Mouse (Mus musculus): ENCODE results near the gene Ndnf. TPM values are rescaled to one million over a fixed set of nuclear protein-coding genes. Genes with fewer than 3 reads are reported as not detected.
A peak's percentile ranks its signal among the peaks of the same experiment; 100 is the strongest.

Gene Ndnf
- polyA plus RNA-seq (2012; ENCODE audit: insufficient read depth, insufficient read length, low replicate concordance, missing spikeins), result 29.9 TPM in 1 of 2 replicates, not detected in the other

DNA sequence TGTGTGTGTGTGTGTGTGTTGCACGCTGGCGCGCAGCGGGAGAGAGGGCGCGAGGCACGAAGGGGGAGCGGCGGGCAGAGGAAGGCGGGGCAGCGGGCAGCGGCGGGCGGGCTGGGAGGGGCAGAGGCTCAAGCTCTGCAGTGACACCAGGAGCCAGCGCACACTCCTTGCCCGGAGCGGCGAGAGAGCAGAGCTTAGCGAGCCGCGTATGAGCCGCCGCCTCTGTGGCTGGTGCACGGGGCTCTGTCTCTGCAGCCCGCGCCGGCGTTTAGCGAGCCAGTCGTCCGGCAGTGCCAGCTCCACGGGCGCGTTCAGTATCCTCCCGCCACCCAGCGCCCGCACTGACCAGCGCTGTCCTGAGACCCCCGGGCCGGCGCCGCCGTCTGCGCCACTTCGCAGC is at the start of gene Ndnf:
Ndnf (plus strand) TSS at position 140 of the 400 bp plus-strand sequence.
- peak within 1 kb of the TSS; percentile 57; the same call in 1 of the 2 replicates for H3K27ac ChIP-seq (ENCODE audit: insufficient read depth, low read depth, low read length)
- under 1% methylated on average over 36 of the region's 45 CpGs for whole genome bisulfite sequencing
- TF ChIP-seq CTCF (IDR thresholded peaks at IDR 0.05; ENCODE audit: insufficient read depth, low read depth, low read length) (no peak), POLR2A (IDR thresholded peaks at IDR 0.05; ENCODE audit: insufficient read depth, low read depth, low read length) (no peak; the same call in 1 of the 2 replicates)
- peak within 1 kb of the TSS; percentile 59 for H3K4me3 ChIP-seq (ENCODE audit: insufficient read depth, low read depth, low read length)
- peaks cover 18% of the 10 kb centered on the region for H3K4me1 ChIP-seq (ENCODE audit: control insufficient read depth, insufficient read depth, low read length)

DNA sequence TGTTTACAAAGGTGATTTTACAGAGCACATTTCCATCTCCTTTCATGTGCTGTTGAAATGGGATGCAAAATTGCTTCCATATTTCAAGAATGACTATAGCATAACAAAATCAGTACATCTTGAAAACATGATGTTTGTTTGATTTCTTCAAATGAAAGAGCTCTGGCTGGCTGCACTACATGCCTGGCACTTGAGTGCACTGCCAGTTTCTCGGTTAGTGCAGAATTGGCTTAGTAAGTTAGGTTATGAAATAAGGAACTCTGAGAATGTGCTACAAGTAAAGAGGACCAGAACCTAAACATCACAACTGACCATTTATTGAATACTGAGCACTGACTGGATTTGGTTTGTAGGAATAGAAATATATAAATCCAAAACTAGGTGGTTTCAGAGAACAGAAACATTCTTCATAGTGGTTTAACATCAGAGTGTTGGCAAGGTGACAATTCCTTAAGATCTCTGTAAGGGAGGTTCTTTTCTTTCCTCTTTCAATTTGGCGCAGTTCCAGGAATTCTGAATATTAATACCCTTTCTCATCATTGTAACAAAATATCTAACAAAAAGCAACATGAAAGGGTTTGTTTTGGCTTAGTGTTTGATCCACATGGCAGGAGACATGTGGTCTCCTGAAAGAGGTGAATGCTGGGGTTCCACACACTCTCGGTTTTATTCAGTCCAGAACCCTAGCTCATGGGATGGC is 48.2 kb upstream of the Ndnf start:
- WGBS, result 71% methylated on average over 3 of the region's 3 CpGs

DNA sequence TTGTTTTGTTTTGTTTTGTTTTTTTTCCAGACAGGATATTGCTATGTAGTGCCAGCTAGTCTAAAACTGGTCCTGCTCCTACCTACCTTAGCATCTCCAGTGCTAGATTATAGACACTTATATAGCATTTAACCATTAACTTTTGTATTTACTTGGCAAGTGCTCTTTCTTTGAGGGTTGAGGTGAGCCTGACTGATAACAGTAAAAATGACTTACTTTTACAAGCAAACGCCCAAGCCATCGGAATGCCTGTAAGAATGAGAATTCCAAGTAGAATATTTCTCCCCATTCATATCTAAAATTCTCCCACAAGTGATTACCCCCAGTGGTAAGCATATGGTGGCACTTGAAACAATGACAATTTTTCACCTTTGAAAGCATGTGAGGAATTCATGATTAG is 40.8 kb upstream of the Ndnf start:
- 93% methylated on average over 2 of the region's 2 CpGs for WGBS
- H3K4me1 ChIP-seq (ENCODE audit: control insufficient read depth, insufficient read depth, low read length), result no peaks in the 10 kb centered on the region
- no peak overlapping the region for H3K27ac ChIP-seq (ENCODE audit: insufficient read depth, low read depth, low read length)
- no peak for TF ChIP-seq POLR2A (IDR thresholded peaks at IDR 0.05; ENCODE audit: insufficient read depth, low read depth, low read length)
- no peak for TF ChIP-seq CTCF (IDR thresholded peaks at IDR 0.05; ENCODE audit: insufficient read depth, low read depth, low read length)
- no peak overlapping the region for H3K4me3 ChIP-seq (ENCODE audit: insufficient read depth, low read depth, low read length)

More for the DNA sequence above, 48.2 kb upstream of the Ndnf start:
- no peak overlapping the region for H3K4me3 ChIP-seq (ENCODE audit: insufficient read depth, low read depth, low read length)
- no peak overlapping the region for H3K27ac ChIP-seq (ENCODE audit: insufficient read depth, low read depth, low read length)
- H3K4me1 ChIP-seq (ENCODE audit: control insufficient read depth, insufficient read depth, low read length), result no peaks in the 10 kb centered on the region
- no peak for TF ChIP-seq CTCF (IDR thresholded peaks at IDR 0.05; ENCODE audit: insufficient read depth, low read depth, low read length)
- no peak for TF ChIP-seq POLR2A (IDR thresholded peaks at IDR 0.05; ENCODE audit: insufficient read depth, low read depth, low read length)

DNA sequence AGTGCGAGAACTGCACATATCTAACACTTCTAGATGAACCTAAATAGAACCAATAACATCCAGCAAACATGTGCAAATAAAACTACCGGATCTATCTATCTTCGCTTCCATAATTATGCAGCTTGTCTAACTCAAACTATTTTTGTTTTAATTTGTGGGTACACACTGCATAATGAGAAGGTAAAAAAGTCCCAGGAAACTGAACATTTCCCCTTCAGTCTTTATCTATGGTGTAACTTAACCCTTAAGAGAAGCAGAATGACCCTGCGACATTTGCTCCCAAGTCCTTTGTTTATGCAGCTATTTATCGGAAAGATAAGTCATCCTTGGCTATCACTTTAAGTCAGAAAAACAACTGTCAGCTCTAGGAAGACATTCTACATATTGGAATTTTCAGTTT is 39.2 kb upstream of the Ndnf start:
- TF ChIP-seq POLR2A (IDR thresholded peaks at IDR 0.05; ENCODE audit: insufficient read depth, low read depth, low read length) (no peak), CTCF (IDR thresholded peaks at IDR 0.05; ENCODE audit: insufficient read depth, low read depth, low read length) (no peak)
- no peak overlapping the region for H3K27ac ChIP-seq (ENCODE audit: insufficient read depth, low read depth, low read length)
- WGBS, result 66% methylated on average over 5 of the region's 5 CpGs
- H3K4me3 ChIP-seq (ENCODE audit: insufficient read depth, low read depth, low read length), result no peak overlapping the region
- H3K4me1 ChIP-seq (ENCODE audit: control insufficient read depth, insufficient read depth, low read length), result no peaks in the 10 kb centered on the region

DNA sequence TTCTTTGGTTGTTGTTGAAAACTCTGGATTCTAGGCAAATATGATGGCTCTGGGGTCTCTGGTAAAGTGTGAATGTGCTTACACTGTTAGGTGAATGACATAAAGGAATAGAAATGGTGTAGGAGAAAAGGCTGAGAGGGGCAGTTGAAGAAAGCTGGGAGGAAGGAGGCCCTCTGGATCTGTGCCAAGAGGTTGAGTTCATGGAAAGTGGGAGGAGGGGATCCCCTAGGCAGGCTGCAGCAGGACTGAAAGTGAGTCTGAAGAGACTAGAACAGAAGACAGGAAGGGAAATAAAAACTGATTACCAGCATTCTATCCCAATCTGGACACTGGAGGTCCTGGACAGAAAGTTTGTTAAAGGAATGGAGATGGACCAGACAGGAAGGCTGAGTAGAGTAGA is 29.0 kb upstream of the Ndnf start:
- Histone ChIP-seq H3K4me1 (ENCODE audit: control insufficient read depth, insufficient read depth, low read length) (no peaks in the 10 kb centered on the region), H3K27ac (ENCODE audit: insufficient read depth, low read depth, low read length) (no peak overlapping the region), H3K4me3 (ENCODE audit: insufficient read depth, low read depth, low read length) (no peak overlapping the region)
- TF ChIP-seq POLR2A (IDR thresholded peaks at IDR 0.05; ENCODE audit: insufficient read depth, low read depth, low read length), result no peak
- no peak for TF ChIP-seq CTCF (IDR thresholded peaks at IDR 0.05; ENCODE audit: insufficient read depth, low read depth, low read length)

DNA sequence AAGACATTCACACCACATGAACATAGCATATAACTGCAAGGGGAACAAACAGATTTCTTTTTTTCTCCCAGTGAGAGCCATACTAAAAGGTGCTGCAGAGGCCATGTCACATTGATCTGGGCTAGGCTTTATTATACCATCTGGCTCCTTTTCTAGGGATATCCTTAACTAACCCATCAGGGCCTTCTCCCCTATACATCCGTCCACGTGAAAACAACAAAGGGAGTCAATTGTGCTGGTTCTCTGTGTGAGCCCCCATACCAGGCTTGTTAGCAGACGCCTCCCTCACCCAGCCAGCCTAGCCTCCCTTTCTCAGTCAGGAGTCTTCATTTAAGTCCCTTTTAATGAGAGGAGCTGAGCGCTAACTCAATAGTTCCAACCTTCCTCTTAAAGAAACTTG is 27.3 kb upstream of the Ndnf start:
- no peaks in the 10 kb centered on the region for H3K4me1 ChIP-seq (ENCODE audit: control insufficient read depth, insufficient read depth, low read length)
- TF ChIP-seq CTCF (IDR thresholded peaks at IDR 0.05; ENCODE audit: insufficient read depth, low read depth, low read length) (no peak), POLR2A (IDR thresholded peaks at IDR 0.05; ENCODE audit: insufficient read depth, low read depth, low read length) (no peak)
- H3K4me3 ChIP-seq (ENCODE audit: insufficient read depth, low read depth, low read length), result no peak overlapping the region
- 37% methylated on average over 4 of the region's 4 CpGs for WGBS
- peak overlapping the region; percentile 21; the same call in 1 of the 2 replicates for H3K27ac ChIP-seq (ENCODE audit: insufficient read depth, low read depth, low read length)

DNA sequence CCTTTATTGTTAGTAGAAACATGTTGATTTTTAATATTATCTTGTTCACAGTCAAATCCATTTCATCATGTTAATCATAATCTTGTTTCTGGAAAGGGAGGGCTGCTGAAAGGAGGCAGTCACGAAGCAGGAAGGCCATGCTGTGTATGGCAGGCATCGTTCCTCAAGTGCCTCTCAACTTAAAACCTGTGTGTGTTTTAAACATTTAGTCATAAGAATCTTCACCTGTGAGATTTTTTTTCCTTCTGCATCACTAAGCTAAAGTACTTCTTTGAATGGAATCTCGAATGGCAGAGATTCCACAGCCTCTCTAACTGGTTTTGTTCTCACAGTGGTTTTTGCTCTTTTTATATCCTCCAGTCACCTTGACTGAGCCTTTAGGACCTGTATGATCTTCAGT is 25.0 kb upstream of the Ndnf start:
- WGBS, result 86% methylated on average over 3 of the region's 3 CpGs
- H3K4me1 ChIP-seq (ENCODE audit: control insufficient read depth, insufficient read depth, low read length), result no peaks in the 10 kb centered on the region
- no peak overlapping the region for H3K27ac ChIP-seq (ENCODE audit: insufficient read depth, low read depth, low read length)
- TF ChIP-seq CTCF (IDR thresholded peaks at IDR 0.05; ENCODE audit: insufficient read depth, low read depth, low read length) (no peak), POLR2A (IDR thresholded peaks at IDR 0.05; ENCODE audit: insufficient read depth, low read depth, low read length) (no peak)
- H3K4me3 ChIP-seq (ENCODE audit: insufficient read depth, low read depth, low read length), result no peak overlapping the region

DNA sequence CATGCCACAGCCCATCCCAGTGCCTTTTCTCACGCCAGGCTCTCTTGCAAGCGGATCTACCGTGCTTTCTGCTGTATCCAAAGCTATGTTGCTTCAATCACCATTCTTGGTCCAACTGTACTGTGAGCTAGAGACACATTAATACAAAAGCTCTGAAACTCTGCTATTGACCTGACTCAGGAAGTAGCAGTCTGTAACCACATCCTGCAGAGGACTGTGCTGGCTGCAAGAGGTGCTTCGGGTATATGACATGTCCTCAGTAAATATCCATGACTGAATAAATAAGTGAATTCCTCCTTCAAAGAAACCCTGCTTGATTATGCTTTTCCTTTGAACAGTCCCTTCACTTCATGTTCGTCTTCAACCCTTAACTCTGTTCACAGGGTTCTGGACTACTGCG is 23.7 kb upstream of the Ndnf start:
- Histone ChIP-seq H3K4me1 (ENCODE audit: control insufficient read depth, insufficient read depth, low read length) (no peaks in the 10 kb centered on the region), H3K27ac (ENCODE audit: insufficient read depth, low read depth, low read length) (no peak overlapping the region), H3K4me3 (ENCODE audit: insufficient read depth, low read depth, low read length) (no peak overlapping the region)
- 90% methylated on average over 6 of the region's 6 CpGs for WGBS
- TF ChIP-seq CTCF (IDR thresholded peaks at IDR 0.05; ENCODE audit: insufficient read depth, low read depth, low read length) (no peak), POLR2A (IDR thresholded peaks at IDR 0.05; ENCODE audit: insufficient read depth, low read depth, low read length) (no peak)

DNA sequence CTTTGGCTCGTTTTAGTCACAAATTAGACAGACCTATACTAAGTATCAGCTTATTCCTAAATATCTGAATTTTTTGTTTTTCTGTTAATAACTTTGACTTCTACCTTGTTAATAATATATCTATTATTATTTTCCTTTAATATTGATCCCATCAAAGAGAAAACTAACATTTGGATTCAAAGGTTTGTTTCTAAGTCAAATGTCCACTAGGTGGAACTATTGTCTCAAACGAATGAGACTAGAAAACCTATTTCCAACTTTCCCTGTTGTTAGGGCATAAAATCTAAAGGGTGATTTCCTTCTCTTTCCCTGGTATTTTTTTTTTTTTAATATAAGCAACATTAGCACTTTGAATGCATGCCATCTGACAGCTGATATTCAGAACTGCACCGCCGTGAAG is 20.0 kb upstream of the Ndnf start:
- Histone ChIP-seq H3K27ac (ENCODE audit: insufficient read depth, low read depth, low read length) (no peak overlapping the region), H3K4me3 (ENCODE audit: insufficient read depth, low read depth, low read length) (no peak overlapping the region), H3K4me1 (ENCODE audit: control insufficient read depth, insufficient read depth, low read length) (no peaks in the 10 kb centered on the region)
- TF ChIP-seq CTCF (IDR thresholded peaks at IDR 0.05; ENCODE audit: insufficient read depth, low read depth, low read length) (no peak), POLR2A (IDR thresholded peaks at IDR 0.05; ENCODE audit: insufficient read depth, low read depth, low read length) (no peak)
- WGBS, result 17% methylated on average over 4 of the region's 4 CpGs
